Mouse (Mus musculus) kidney, embryonic 14.5 days (tissue): ENCODE measurements at regions not wholly inside any gene's neighbourhood (a gene's known extent, or its start where the extent isn't known, plus 50 kb on each side); places are given as distances from the start of the nearest gene placed in this dataset.

Source experiments
- ATAC-seq: fragments of 200-750 bp; cut with Nextera tagmentation; 2 replicates; pipeline ENCODE4 v1.8.0; 2017; ENCODE audit warnings: moderate number of reproducible peaks, mild to moderate bottlenecking, moderate TSS enrichment, moderate library complexity; ENCODE audit not compliant: low FRiP score, low TSS enrichment
- H3K27ac ChIP-seq: fragments of 300-500 bp; sonication (generic); 2 replicates; pipeline ENCODE4 v1.5.1; 2014; ENCODE audit warnings: low read depth, mild to moderate bottlenecking, low read length, moderate library complexity, mixed read lengths
- H3K27me3 ChIP-seq: fragments of 300-500 bp; sonication (generic); 2 replicates; pipeline ENCODE4 v1.6.1; 2014; ENCODE audit warnings: mild to moderate bottlenecking, low read length; ENCODE audit not compliant: control insufficient read depth, insufficient read depth
- H3K36me3 ChIP-seq: fragments of 300-500 bp; sonication (generic); 2 replicates; pipeline ENCODE4 v1.6.1; 2014; ENCODE audit warnings: low read length, mixed read lengths; ENCODE audit not compliant: control insufficient read depth, insufficient read depth
- H3K4me1 ChIP-seq: fragments of 300-500 bp; sonication (generic); 2 replicates; pipeline ENCODE4 v1.6.1; 2014; ENCODE audit warnings: low read length, mixed read lengths; ENCODE audit not compliant: control insufficient read depth, insufficient read depth
- H3K4me2 ChIP-seq: fragments of 300-500 bp; sonication (generic); replicated peaks from 2 replicates; pipeline ENCODE4 v1.6.1; 2014; ENCODE audit warnings: low read depth, mild to moderate bottlenecking, low read length
- H3K4me3 ChIP-seq: fragments of 300-500 bp; sonication (generic); 2 replicates; pipeline ENCODE4 v1.5.1; 2014; ENCODE audit warnings: mild to moderate bottlenecking, low read length
- H3K9ac ChIP-seq: fragments of 300-500 bp; sonication (generic); 2 replicates; pipeline ENCODE4 v1.6.1; 2014; ENCODE audit warnings: low read depth, mild to moderate bottlenecking, low read length, moderate library complexity
- H3K9me3 ChIP-seq: fragments of 300-500 bp; sonication (generic); 2 replicates; pipeline ENCODE4 v1.6.1; 2016; ENCODE audit warnings: low read length; ENCODE audit not compliant: control insufficient read depth
- WGBS: fragments of 180-500 bp; shearing (Covaris S2); extraction: QIAGEN DNeasy Blood & Tissue Kit; methylation state at CpG from one replicate; pipeline ENCODE4 v1.1.7; 2014; 5-methylcytosine and 5-hydroxymethylcytosine counted together

- ATAC-seq: no peak
- WGBS: 58% methylated on average over 10 of the region's 10 CpGs
- no peak overlapping the region for H3K4me2 ChIP-seq
- no peak overlapping the region for H3K4me3 ChIP-seq
- no peaks in the 10 kb centered on the region for H3K27me3 ChIP-seq
- H3K27ac ChIP-seq: no peak overlapping the region
- no peaks in the 10 kb centered on the region for H3K9me3 ChIP-seq
- no peak overlapping the region for H3K9ac ChIP-seq
- 0 out of 2 replicates have a peak, but pooled peaks cover 2% of the 10 kb centered on the region for H3K4me1 ChIP-seq
- H3K36me3 ChIP-seq: no peaks in the 10 kb centered on the region
These were observed 56.4 kb downstream of the Cxcr4 start for GRCm38 (mm10) chr1:128535537-128536150.

- Histone ChIP-seq H3K9ac (no peak overlapping the region), H3K4me1 (0 out of 2 replicates have a peak, but pooled peaks cover 2% of the 10 kb centered on the region), H3K4me3 (no peak overlapping the region), H3K27me3 (no peaks in the 10 kb centered on the region), H3K27ac (no peak overlapping the region), H3K4me2 (no peak overlapping the region), H3K9me3 (no peaks in the 10 kb centered on the region), H3K36me3 (no peaks in the 10 kb centered on the region)
- no peak for ATAC-seq
- WGBS: 9% methylated on average over 4 of the region's 4 CpGs
These were observed 59.5 kb downstream of the Cxcr4 start for GRCm38 (mm10) chr1:128532632-128533031.

- Histone ChIP-seq H3K9ac (no peak overlapping the region), H3K27me3 (no peaks in the 10 kb centered on the region), H3K4me2 (no peak overlapping the region), H3K4me1 (0 out of 2 replicates have a peak, but pooled peaks cover 2% of the 10 kb centered on the region), H3K4me3 (no peak overlapping the region), H3K36me3 (no peaks in the 10 kb centered on the region), H3K27ac (no peak overlapping the region), H3K9me3 (no peaks in the 10 kb centered on the region)
- WGBS: 76% methylated on average over 4 of the region's 4 CpGs
- ATAC-seq: no peak
These were observed 62.1 kb downstream of the Cxcr4 start for GRCm38 (mm10) chr1:128529808-128530545.

GRCm38 (mm10) chr1:128519234-128519633 is 72.9 kb downstream of the Cxcr4 start:
- Histone ChIP-seq H3K4me2 (no peak overlapping the region), H3K27ac (no peak overlapping the region), H3K9me3 (no peaks in the 10 kb centered on the region), H3K9ac (no peak overlapping the region), H3K4me1 (no peaks in the 10 kb centered on the region), H3K4me3 (no peak overlapping the region), H3K27me3 (no peaks in the 10 kb centered on the region), H3K36me3 (no peaks in the 10 kb centered on the region)
- 91% methylated on average over 4 of the region's 4 CpGs for WGBS
- ATAC-seq: no peak

DNA sequence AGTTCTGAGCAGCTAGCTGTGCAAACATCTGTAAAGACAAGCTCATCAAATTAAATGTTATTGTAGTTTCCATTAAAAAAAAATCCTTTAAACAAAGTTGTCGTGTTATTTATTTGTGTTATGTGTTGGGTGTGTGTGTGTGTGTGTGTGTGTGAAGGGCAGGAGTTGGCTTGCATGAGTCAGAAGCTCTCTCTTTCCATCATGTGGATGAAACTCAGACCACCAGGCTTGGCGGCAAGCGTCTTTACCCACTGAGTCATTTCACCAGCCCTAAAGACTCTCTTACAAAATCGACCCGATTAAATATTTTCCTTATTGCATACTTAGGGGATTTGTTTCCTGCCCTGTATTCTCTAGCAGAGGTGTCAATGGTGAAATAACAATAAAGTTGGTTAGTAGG is 73.6 kb downstream of the Cxcr4 start:
- no peak overlapping the region for H3K4me3 ChIP-seq
- ATAC-seq: no peak
- H3K36me3 ChIP-seq: no peaks in the 10 kb centered on the region
- no peaks in the 10 kb centered on the region for H3K27me3 ChIP-seq
- H3K4me1 ChIP-seq: no peaks in the 10 kb centered on the region
- no peak overlapping the region for H3K9ac ChIP-seq
- no peak overlapping the region for H3K4me2 ChIP-seq
- no peaks in the 10 kb centered on the region for H3K9me3 ChIP-seq
- no peak overlapping the region for H3K27ac ChIP-seq
- 90% methylated on average over 5 of the region's 5 CpGs for WGBS

DNA sequence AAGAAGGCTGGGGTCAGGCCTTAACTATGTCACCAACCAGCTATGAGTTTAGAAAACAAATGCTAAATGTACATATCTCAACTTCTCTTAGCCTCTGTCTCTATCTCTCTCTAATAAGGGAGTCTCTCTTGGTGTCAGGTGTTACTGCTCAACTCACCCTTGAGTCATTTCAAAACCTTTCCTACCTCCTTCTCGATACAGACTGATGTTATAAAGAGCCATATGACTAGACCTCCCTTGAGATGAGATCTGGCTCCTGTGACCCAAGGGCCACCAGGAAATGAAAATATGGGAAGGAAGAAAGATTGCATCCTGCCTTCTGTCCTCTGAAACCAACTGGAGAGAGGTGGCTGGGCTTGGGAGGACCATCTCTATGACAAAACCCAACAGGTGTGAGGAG is 74.7 kb downstream of the Cxcr4 start:
- H3K4me2 ChIP-seq: no peak overlapping the region
- no peak overlapping the region for H3K4me3 ChIP-seq
- H3K4me1 ChIP-seq: no peaks in the 10 kb centered on the region
- no peaks in the 10 kb centered on the region for H3K9me3 ChIP-seq
- WGBS: 83% methylated on average over 1 of the region's 1 CpGs
- no peak overlapping the region for H3K9ac ChIP-seq
- H3K36me3 ChIP-seq: no peaks in the 10 kb centered on the region
- ATAC-seq: no peak
- no peak overlapping the region for H3K27ac ChIP-seq
- H3K27me3 ChIP-seq: no peaks in the 10 kb centered on the region

DNA sequence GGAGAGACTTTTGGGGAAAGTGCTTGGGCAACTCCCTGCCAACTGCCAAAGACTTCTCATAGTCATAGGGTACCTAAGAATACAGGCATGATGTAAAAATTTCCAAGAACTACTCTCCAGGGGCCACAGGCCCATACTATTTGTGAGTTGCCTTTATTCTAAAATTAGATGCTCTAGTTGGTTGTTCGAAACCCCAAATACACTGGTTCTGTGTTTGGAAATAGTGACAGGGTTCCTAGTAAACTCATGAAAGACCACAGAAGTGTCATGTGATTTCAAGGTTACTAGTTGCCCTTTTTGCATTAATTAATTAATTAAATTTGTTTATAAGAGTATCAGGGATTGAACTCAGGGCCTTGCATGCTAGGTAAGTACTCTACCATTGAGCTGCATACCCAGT is 77.8 kb downstream of the Cxcr4 start:
- no peaks in the 10 kb centered on the region for H3K27me3 ChIP-seq
- H3K9me3 ChIP-seq: no peaks in the 10 kb centered on the region
- 94% methylated on average over 1 of the region's 1 CpGs for whole genome bisulfite sequencing
- ATAC-seq: no peak
- no peaks in the 10 kb centered on the region for H3K36me3 ChIP-seq
- no peak overlapping the region for H3K27ac ChIP-seq
- no peak overlapping the region for H3K9ac ChIP-seq
- H3K4me1 ChIP-seq: no peaks in the 10 kb centered on the region
- no peak overlapping the region for H3K4me2 ChIP-seq
- H3K4me3 ChIP-seq: no peak overlapping the region

DNA sequence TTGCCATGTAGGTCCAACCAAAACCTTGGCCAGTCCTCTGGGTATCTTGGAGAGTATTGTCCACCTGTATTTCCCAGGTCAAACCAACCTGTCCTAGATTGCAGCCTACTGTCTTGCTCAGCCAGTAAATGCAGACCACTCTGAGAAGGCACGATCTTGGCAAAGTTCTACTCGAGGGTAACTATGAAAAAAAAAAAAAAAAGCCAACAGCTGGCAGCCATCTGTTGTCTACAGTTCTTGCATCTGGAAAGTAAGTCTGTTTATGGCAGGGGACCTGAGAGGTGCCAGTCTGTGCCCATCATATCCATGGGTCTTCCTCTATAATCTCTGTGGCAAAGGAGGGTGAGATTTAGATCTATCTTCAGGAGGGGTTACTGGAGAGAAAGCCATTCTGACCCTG is 78.2 kb downstream of the Cxcr4 start:
- H3K4me2 ChIP-seq: no peak overlapping the region
- H3K4me1 ChIP-seq: no peaks in the 10 kb centered on the region
- no peaks in the 10 kb centered on the region for H3K9me3 ChIP-seq
- H3K36me3 ChIP-seq: no peaks in the 10 kb centered on the region
- H3K9ac ChIP-seq: no peak overlapping the region
- no peak overlapping the region for H3K27ac ChIP-seq
- no peaks in the 10 kb centered on the region for H3K27me3 ChIP-seq
- WGBS: 73% methylated on average over 2 of the region's 2 CpGs
- ATAC-seq: no peak
- H3K4me3 ChIP-seq: no peak overlapping the region

DNA sequence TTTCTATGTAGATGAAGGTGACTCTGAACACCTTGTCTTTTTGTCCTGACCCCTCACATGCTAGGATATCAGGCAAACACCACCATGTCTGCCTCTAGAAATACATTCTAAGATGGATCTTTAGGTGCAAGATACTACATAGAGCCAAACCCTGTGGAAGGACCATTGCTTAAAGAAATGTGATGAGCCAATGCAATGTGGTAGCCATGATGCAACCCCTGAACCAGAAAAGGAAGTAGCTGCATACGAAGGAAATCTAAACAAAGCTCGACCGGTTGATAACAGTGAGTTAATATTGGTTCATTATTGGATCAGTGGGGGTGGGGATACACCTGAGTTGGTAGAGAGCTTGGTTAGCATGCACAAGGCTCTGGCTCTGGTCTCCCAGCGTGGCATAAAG is 78.9 kb downstream of the Cxcr4 start:
- H3K4me1 ChIP-seq: no peaks in the 10 kb centered on the region
- no peaks in the 10 kb centered on the region for H3K36me3 ChIP-seq
- H3K4me3 ChIP-seq: no peak overlapping the region
- no peak overlapping the region for H3K4me2 ChIP-seq
- ATAC-seq: no peak
- WGBS: 89% methylated on average over 4 of the region's 4 CpGs
- no peak overlapping the region for H3K27ac ChIP-seq
- H3K27me3 ChIP-seq: no peaks in the 10 kb centered on the region
- H3K9me3 ChIP-seq: no peaks in the 10 kb centered on the region
- no peak overlapping the region for H3K9ac ChIP-seq
